Mouse (Mus musculus): ENCODE measurements around the gene Dram1. TPM values are rescaled to one million over a fixed set of nuclear protein-coding genes. Genes with fewer than 3 reads are reported as not detected.

Dram1 gene
- total RNA-seq (2023; ENCODE audit: inconsistent age) = 0.36 to 0.87 TPM (median 0.74 TPM) in 4 replicates

GRCm38 (mm10) chr10:88379013-88379885, at the start of gene Dram1, which contains the start of gene Gnptab:
Gene Dram1, minus strand, starts transcription at chr10:88379080.
Gene Gnptab, plus strand, starts transcription at chr10:88379132.

Other genes with a start within 250 kb of the Dram1 start
- 0.51 to 0.93 TPM (median 0.79 TPM) in 4 replicates for gene Parpbp, start 232.1 kb downstream of the Dram1 start, total RNA-seq (2023; ENCODE audit: inconsistent age)
- gene Nup37, start 232.1 kb downstream of the Dram1 start, total RNA-seq (2023; ENCODE audit: inconsistent age) = 8.5 to 9.9 TPM (median 9.0 TPM) in 4 replicates
- gene Washc3, start 178.0 kb downstream of the Dram1 start, total RNA-seq (2023; ENCODE audit: inconsistent age) = 27.4 to 30.1 TPM (median 28.7 TPM) in 4 replicates
- gene Gnptab, start 52 bp upstream of the Dram1 start, total RNA-seq (2023; ENCODE audit: inconsistent age) = 43.1 to 53.0 TPM (median 48.9 TPM) in 4 replicates
- 1.2 TPM in 1 of 4 replicates, not detected in the others for gene Sycp3, start 80.5 kb upstream of the Dram1 start, total RNA-seq (2023; ENCODE audit: inconsistent age)
- 3.2 to 4.6 TPM (median 3.7 TPM) in 4 replicates for gene Chpt1, start 125.0 kb upstream of the Dram1 start, total RNA-seq (2023; ENCODE audit: inconsistent age)
- gene Mybpc1, start 226.1 kb upstream of the Dram1 start, total RNA-seq (2023; ENCODE audit: inconsistent age) = 0.99 to 2.2 TPM (median 1.5 TPM) in 4 replicates

All from B cell, adult (primary cell).